Mouse (Mus musculus) myocyte (in vitro differentiated cells): ENCODE data around the gene Pkib.

Source experiments
- CEBPB ChIP-seq: IDR thresholded peaks from 2 replicates; pipeline ENCODE4 v1.6.1; 2011; ENCODE audit warnings: mild to moderate bottlenecking, moderate library complexity; ENCODE audit not compliant: poor library complexity, insufficient read depth, severe bottlenecking
- E2F4 ChIP-seq: IDR thresholded peaks from one replicate; pipeline ENCODE4 v1.6.1; 2011; ENCODE audit warnings: mild to moderate bottlenecking, control low read depth, moderate library complexity; ENCODE audit not compliant: insufficient read depth
- MAX ChIP-seq: IDR thresholded peaks from one replicate; pipeline ENCODE4 v1.6.1; 2011; ENCODE audit warnings: low read depth, mild to moderate bottlenecking, control low read depth
- MYOD1 ChIP-seq, 3 experiments: IDR thresholded peaks; one replicate each; pipeline ENCODE4 v1.6.1; 2011; ENCODE audit warnings: control low read depth in 2 of 3, low read depth in 2 of 3, mild to moderate bottlenecking in 2 of 3, moderate library complexity in 1 of 3; ENCODE audit not compliant: insufficient read length in 2 of 3, control insufficient read depth in 1 of 3
- MYOG ChIP-seq, 3 experiments: IDR thresholded peaks; one replicate each; pipeline ENCODE4 v1.6.1; 2011; ENCODE audit warnings: control low read depth in 2 of 3, low read depth in 2 of 3, mild to moderate bottlenecking in 2 of 3; ENCODE audit not compliant: insufficient read length in 2 of 3, control insufficient read depth in 1 of 3, insufficient read depth in 1 of 3
- POLR2A ChIP-seq: IDR thresholded peaks from one replicate; pipeline ENCODE4 v1.6.1; 2011; ENCODE audit warnings: low read depth, mild to moderate bottlenecking, control low read depth, moderate library complexity; ENCODE audit not compliant: insufficient read length
- POLR2AphosphoS2 ChIP-seq: IDR thresholded peaks from one replicate; pipeline ENCODE4 v1.6.1; 2011; ENCODE audit warnings: low read depth, control low read depth; ENCODE audit not compliant: insufficient read length
- REST ChIP-seq: IDR thresholded peaks from one replicate; pipeline ENCODE4 v1.6.1; 2011; ENCODE audit warnings: mild to moderate bottlenecking, control low read depth, moderate library complexity; ENCODE audit not compliant: insufficient read depth, insufficient read length
- SRF ChIP-seq: IDR thresholded peaks from one replicate; pipeline ENCODE4 v1.6.1; 2011; ENCODE audit warnings: low read depth; ENCODE audit not compliant: control insufficient read depth, insufficient read length
- TCF12 ChIP-seq: IDR thresholded peaks from one replicate; pipeline ENCODE4 v1.6.1; 2011; ENCODE audit warnings: mild to moderate bottlenecking, control low read depth; ENCODE audit not compliant: poor library complexity, insufficient read depth, severe bottlenecking
- TCF3 ChIP-seq: IDR thresholded peaks from one replicate; pipeline ENCODE4 v1.6.1; 2011; ENCODE audit warnings: low read depth, control low read depth; ENCODE audit not compliant: insufficient read length
- USF1 ChIP-seq: IDR thresholded peaks from one replicate; pipeline ENCODE4 v1.6.1; 2011; ENCODE audit warnings: low read depth, mild to moderate bottlenecking, control low read depth, moderate library complexity

DNA sequence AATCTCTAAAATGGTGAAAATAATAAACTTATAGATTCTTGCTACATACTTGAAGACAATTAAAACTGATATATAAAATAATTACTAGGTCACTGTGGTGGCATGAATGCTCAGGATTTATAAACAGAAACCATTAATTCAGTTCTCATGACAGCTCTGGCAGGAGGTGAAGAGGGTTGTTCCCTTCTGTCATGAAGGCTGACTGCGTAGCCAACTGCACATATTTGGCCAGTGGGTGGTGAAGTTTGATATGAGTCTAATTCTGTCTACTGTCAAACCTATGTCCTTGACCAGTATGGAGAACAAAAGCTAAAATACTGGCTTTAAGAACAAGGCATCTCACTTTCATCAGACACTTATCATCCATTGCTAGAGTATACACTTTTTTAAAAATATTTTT, 21.5 kb downstream of the Pkib start:
- TF ChIP-seq TCF12 (no peak), POLR2A (no peak), E2F4 (no peak), MYOD1 (IDR thresholded peaks at IDR 0.05; ENCODE audit: control insufficient read depth in 1 of 3, insufficient read length in 2 of 3, low read depth in 2 of 3) (no peak), TCF3 (no peak), CEBPB (no peak), USF1 (no peak), MAX (no peak), MYOG (IDR thresholded peaks at IDR 0.05; ENCODE audit: control insufficient read depth in 1 of 3, insufficient read depth in 1 of 3, insufficient read length in 2 of 3, low read depth in 2 of 3) (no peak), POLR2AphosphoS2 (no peak), REST (no peak), SRF (no peak)
